29 mouse cellular contexts compared by ENCODE assay signal in genomic region chr17:42169391-42170018, GRCm38 (mm10).
"Had no signal": no experiment of that assay in that cellular context is flagged by ENCODE, and none has a peak within 500 bp of the region (broad histone marks: within the 10 kb centered on the region; RNA-seq: fewer than 3 reads in every experiment).

No protein-coding gene starts in this region.

- H3K4me3 ChIP-seq: embryonic facial prominence, embryonic 12.5 days; embryonic facial prominence, embryonic 13.5 days; embryonic facial prominence, embryonic 15.5 days; erythroblast, embryonic 14.5 days; forebrain, embryonic 10.5 days; forebrain, embryonic 12.5 days; forebrain, embryonic 13.5 days; forebrain, embryonic 15.5 days; gastrocnemius, adult 2 months; heart, adult 2 months had no signal

- H3K4me1 ChIP-seq: embryonic facial prominence, embryonic 12.5 days; embryonic facial prominence, embryonic 13.5 days; embryonic facial prominence, embryonic 15.5 days; forebrain, embryonic 10.5 days; forebrain, embryonic 12.5 days; forebrain, embryonic 13.5 days; forebrain, embryonic 15.5 days had no signal

- H3K27ac ChIP-seq: embryonic facial prominence, embryonic 12.5 days; embryonic facial prominence, embryonic 13.5 days; embryonic facial prominence, embryonic 15.5 days; forebrain, embryonic 10.5 days; forebrain, embryonic 12.5 days; forebrain, embryonic 13.5 days; forebrain, embryonic 15.5 days; gastrocnemius, adult 2 months; heart, adult 2 months had no signal

- H3K9me3 ChIP-seq: embryonic facial prominence, embryonic 12.5 days; embryonic facial prominence, embryonic 13.5 days; embryonic facial prominence, embryonic 15.5 days; forebrain, embryonic 10.5 days; forebrain, embryonic 12.5 days; forebrain, embryonic 13.5 days; forebrain, embryonic 15.5 days had no signal

- H3K9ac ChIP-seq: embryonic facial prominence, embryonic 12.5 days; embryonic facial prominence, embryonic 13.5 days; embryonic facial prominence, embryonic 15.5 days; forebrain, embryonic 12.5 days; forebrain, embryonic 13.5 days; forebrain, embryonic 15.5 days; forebrain, postnatal 0 days had no signal

- H3K4me2 ChIP-seq: embryonic facial prominence, embryonic 12.5 days; embryonic facial prominence, embryonic 13.5 days; embryonic facial prominence, embryonic 15.5 days; forebrain, embryonic 12.5 days; forebrain, embryonic 13.5 days; forebrain, embryonic 15.5 days had no signal

- H3K36me3 ChIP-seq: embryonic facial prominence, embryonic 12.5 days; embryonic facial prominence, embryonic 13.5 days; embryonic facial prominence, embryonic 15.5 days; forebrain, embryonic 10.5 days; forebrain, embryonic 12.5 days; forebrain, embryonic 15.5 days had no signal

- ATAC-seq: forebrain, embryonic 13.5 days; forebrain, embryonic 14.5 days; forebrain, embryonic 15.5 days; forebrain, embryonic 16.5 days; forebrain, postnatal 0 days had no signal

- DNase-seq: cerebellum, adult 18-20 months; cerebellum, adult 2 months; cerebellum, adult 8-10 months; cerebellum, adult 9-10 months; cerebellum, adult 9-11 months; cerebellum, postnatal 10 days; cerebellum, postnatal 14 days; cerebellum, postnatal 25 days; cerebellum, postnatal 36 days; embryo, embryonic 11 days; forebrain, postnatal 0 days; gastrocnemius, adult 2 months; gastrocnemius, postnatal 10 days; gastrocnemius, postnatal 14 days; gastrocnemius, postnatal 25 days; gastrocnemius, postnatal 36 days; heart, adult 11 months; heart, adult 18-20 months; heart, adult 2 months had no signal

- H3K27me3 ChIP-seq: embryonic facial prominence, embryonic 12.5 days; embryonic facial prominence, embryonic 13.5 days; embryonic facial prominence, embryonic 15.5 days; forebrain, embryonic 12.5 days; forebrain, embryonic 13.5 days; forebrain, embryonic 15.5 days had no signal
